Mouse (Mus musculus) spleen, adult 12 weeks (tissue): ENCODE measurements at regions not wholly inside any gene's neighbourhood (a gene's known extent, or its start where the extent isn't known, plus 50 kb on each side); places are given as distances from the start of the nearest gene placed in this dataset.

Experiments
- DNase-seq: peaks from one replicate; pipeline ENCODE4 v3.0.0; 2022; ENCODE audit warnings: low spot score

DNA sequence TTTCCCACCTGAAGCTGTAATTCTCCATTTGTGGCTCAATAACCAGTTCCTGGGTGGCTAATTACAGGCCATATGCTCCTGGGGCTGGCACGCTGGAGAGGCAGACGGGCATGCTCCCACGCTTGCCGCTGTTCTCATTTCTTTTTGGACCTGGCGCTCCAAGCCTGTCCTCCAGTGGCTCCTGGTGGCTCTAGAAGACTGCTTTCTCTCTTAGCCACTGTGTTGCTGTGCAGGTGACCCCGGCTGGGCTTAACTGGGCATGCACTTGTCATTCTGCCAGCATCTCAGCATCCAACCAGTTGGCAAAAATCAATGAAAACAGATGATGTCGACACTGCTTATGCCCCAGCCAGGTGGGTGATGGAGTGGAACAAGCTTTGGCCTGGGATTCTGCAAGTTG lies 1944.6 kb upstream of the Lrrc6 start:
- DNase-seq = no peak

DNA sequence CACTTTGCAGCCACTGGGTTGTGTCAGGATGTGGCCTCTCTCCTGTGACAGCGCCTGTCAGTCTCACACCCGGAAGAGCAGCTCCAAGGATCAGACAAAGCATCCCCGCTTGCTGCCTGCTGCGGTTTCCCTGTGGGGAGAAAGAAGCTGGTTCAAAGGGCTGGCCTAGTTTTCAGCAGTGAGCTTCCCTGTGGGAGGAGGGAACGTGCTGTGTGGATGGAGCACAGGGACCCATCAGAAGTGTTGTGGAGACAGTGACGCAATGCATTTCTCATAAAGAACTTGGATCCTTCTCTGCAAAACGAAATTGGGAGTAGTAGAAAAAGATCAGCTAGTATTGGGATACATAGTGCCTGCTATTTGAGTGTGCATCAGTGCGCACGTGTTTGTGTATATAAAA lies 1939.9 kb upstream of the Lrrc6 start:
- DNase-seq = no peak

DNA sequence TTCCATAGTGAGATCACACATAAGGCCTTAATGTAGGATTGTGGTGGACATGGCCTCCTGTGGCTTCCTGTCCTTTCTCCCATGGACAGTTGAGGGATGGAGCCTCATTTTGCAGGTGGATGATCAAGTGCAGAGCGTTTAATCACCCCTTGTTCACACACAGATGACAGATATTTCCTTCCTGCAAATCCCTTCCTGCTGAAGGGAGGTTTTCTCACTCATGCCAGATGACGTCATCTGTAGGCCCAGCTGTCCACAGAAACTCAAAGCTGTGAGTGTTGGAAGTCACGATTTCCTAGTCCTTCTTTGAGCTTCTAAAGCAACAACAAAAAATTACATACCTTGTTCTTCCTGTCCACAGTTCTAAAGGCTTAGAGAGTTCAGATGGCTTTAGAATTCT lies 1935.3 kb upstream of the Lrrc6 start:
- DNase-seq = no peak

DNA sequence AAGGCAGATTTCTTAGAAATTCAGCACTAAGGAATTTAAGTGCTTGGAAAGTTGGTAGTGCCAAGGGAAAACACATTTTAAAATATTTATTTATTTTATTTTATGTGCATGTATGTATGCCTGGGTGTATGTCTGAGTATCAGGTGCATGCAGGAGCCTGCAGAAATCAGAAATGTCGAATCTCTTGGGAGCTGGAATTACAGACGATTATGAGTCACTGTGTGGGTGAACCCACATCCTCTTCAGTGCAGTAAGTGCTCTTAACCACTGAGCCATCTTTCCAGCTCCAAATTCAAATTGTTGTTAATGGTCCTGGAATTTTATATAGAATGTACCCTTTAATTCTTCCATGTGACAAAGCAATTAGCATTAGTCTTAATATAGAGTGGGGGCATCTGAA lies 1930.5 kb upstream of the Lrrc6 start:
- no peak for DNase-seq

DNA sequence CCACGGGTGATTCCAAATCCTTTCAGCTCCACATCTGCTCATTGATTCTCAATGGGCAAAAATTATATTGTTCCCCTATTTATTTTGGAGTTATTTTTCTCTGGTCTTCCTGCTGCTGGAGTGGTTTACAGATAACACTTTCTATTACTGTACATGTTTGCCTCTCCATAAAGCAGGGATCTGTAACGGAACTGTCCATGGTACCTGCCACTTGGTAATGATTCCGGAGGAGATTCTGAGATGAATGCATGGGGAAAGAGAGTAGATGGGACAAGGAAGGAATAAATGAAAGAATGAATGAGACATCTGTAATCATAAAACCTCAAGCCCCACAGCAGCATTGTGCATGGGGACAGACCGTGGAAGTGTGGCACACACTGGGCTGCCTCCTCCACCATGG lies 1929.8 kb upstream of the Lrrc6 start:
- DNase-seq = no peak

DNA sequence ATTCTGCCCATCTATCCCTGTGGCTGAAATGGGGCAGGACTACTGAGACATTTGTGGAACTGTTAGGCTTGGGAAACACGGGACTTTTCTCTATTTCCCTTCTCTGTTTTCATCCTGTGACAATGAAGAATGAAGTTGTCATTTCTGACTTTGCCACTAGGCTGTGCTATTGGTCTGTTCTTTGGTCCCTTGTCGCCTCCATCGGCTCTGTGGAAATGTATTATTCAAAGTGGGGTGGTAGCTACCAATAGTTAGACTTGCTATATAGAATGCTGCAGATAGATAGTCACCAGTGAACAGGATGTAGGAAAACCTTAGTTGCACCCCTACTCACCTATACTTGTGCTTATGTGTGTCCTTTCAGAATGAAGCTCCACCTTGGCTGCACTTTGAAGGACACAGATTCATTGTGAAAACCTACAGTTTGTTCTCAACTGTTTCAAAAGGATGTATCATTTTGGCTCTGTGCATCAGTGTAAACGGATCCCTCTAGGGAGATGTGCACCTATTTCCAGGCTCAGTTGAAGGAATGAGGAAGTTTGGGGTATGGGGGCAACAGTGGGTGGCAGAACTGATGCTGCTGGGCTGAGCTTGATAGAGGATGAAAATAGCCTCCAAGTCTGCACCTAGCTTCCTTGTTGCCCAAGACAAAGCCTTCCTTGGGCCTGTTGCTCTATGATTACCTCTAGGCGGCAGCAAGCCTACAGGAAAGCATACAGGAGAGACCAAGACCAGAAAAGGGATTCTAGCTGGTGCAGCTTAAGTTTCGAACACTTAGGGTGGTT lies 1927.9 kb upstream of the Lrrc6 start:
- DNase-seq = no peak

DNA sequence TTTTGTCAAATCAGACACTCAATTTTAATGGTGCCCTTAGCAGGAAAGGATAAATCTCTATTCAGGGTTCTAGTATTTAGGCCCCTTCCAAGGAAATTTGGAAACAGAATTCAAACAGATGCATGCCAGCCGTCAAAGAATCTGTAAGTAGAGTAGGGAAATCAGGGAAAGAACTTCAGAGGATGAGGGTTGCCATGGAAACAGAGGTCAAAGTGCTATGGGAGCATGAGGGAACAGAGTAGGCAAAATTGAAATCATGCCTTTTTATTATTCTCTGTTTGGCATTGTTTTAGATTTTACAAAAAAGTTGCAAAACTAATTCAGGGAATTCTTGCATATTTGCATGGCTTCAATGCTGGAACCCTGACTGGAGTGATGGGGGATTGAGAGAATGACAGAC lies 1916.4 kb upstream of the Lrrc6 start:
- DNase-seq = no peak

DNA sequence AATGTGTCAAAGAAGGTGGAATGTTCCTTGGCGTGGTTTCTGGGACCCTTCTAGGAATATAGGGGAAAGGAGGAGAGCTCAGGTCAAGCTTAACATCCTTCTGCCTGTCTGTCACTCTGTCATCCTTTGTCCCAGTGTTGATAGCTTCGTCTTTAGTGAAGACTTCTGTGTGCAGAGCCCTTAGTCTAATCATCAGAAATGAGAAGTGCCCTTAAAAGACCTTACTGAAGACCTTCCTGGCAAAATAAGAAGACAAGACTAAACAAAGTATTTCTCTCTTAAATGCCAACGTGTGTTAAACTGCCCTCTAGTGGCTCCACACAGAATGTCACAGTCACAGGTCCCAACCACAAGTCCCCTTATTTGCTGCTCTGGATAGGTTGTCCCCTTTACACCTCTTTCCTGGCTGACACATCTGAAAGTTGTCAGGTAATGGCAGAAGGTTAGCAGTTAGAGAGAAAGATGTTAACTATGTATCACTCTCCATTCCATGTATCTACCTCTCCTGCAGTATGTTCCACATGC lies 1914.8 kb upstream of the Lrrc6 start:
- DNase-seq = no peak

DNA sequence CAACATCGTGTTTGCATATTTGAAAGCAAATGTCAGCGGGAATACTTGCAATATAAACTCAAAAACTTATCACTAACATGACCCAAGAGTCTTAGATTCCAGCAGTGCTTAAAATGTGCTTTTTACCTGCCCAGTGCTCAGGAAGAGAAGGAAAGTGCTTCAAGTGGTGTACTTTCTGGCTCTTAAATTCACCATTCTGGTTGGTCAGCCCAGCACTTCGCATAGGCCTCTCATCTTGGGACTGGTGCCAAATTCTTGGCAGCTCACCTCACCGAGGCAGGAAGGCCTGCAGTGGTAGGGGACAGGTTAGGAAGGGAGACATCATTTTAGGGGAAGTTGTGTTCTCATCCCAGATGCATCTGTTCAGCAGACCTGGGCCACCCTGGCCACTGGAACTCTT lies 1913.3 kb upstream of the Lrrc6 start:
- no peak for DNase-seq

DNA sequence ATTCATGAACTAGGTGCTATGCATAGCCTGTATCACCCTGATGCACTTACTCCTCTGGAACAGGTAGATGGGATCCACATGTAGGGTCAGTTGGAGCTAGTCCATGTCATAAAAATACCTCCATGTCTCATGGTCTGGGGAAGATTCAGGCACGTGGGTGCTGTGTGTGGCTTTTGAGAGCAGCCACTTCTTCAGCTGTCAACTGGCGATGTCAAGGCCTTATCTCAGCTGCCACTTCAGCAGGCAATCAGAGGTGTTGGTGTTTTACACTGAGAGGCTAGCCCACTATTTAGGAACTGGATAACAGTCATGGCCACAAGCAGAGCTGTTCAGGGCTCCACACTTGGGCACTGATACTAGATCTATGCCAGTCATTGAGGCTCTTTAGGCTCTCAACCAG lies 1912.0 kb upstream of the Lrrc6 start:
- no peak for DNase-seq

DNA sequence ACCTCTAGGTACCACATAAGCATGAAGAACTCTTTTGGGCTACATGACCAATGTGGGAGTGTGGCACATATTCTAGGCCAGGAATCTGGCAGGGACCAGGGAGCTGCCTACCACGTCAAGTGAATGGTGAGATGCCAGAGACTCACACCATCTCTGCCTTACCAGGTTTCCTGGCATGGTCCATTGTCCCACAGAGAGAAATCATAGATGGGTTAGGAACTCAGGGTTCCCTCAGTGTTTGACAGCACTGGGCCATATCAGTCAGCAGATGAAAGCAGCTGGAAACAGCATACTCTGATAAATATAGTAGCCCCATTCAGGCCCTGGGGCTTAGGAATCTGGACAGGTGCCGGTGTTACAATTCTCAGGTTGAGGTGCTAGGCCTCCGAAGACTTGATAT lies 1911.4 kb upstream of the Lrrc6 start:
- no peak for DNase-seq

DNA sequence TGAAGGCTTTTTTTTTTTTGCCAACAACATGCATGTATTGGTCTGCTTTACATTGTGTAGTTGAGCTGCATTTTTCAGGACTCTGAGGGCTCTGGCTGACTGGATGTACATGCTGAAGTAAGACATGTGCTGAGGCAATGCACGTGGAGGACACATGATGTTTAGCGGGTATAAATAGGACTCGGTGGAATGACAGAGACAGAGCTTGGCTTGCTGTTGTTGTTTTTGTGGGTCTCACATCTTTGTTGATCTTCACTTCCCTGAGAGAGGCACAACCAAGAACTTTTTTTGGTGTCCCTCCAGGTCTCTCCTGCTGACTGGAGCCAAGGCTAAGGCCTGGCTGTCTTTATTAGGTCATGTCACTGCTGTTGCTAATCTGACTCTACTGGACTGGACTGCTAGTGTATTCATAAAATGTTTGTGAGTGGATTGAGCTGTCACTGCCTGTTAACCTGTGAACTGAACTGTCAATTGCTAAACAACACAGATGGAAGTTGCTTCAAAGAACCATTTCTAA lies 1902.9 kb upstream of the Lrrc6 start:
- no peak for DNase-seq

DNA sequence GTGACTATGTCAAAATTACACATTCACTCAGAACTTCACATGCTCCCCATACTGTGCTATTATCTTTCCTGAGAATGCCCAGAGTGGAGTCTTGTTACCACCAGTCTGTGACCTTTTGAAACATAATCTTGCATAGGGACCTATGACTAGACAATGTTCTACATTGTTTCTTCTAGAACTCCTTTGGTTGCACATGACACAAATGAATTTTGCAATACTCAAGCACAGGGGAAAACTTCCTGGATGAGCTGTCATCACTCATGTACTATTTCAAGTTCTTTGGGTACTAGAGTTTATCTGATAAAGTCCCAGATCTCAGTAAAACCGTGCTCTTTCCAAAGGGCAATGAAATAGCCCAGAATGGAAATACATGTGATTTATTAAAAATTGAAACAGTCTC lies 1901.0 kb upstream of the Lrrc6 start:
- DNase-seq = no peak

DNA sequence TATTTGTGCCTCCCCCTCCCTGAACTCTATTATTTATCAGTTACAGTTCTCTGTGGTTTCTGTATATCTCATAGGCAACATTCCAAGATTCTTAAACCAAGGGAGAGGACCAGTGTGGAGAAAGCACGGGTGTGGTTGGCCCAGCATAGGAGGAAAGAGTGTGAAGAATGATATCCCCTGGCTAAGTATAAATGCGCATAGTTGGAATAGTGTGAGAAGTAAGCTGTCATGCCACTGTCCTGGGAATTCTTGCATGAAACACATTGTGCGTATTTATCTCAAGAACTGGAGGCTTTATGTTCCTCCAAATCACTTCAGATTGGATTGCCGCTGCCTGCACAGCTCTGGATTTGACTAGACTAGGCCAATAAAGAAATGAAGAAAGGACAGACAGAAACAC lies 1900.3 kb upstream of the Lrrc6 start:
- DNase-seq = no peak

DNA sequence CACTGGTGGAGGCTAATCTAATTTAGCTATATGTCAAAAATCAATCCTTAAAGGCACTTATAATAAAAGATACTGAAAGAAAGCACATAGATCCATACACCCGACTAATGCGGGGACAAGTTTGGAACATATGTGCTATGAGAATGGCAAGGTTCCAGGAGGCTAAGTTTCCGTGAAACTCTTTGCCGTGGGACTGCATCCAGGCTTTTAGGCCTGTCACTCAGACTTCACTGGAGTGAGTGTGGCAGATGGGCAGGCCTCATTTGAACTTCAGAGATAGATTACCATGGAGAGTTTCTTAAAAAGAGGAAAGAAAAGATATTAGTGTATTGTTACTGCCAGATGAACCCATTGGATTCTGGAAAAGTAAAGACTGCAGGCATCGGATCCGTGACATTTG lies 1895.9 kb upstream of the Lrrc6 start:
- DNase-seq = no peak

DNA sequence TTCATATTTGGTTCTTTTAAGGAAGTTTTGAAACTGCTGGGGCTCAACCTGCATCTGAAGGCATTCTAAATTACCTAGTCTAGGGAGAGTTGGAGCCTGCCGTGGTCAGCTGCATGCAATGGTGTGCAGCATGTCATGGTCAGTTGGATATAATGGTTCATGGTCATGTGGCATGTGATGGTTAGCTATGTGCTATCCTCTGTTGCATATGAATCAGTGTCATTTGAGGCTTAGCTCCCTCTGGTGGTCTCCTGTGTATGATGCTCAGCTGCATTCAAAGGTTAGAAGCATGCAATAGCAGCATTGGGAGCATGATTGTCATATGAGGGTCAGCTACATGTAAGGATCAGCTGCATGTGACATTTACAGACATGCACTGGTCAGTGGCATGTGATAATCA lies 1894.0 kb upstream of the Lrrc6 start:
- DNase-seq = no peak

DNA sequence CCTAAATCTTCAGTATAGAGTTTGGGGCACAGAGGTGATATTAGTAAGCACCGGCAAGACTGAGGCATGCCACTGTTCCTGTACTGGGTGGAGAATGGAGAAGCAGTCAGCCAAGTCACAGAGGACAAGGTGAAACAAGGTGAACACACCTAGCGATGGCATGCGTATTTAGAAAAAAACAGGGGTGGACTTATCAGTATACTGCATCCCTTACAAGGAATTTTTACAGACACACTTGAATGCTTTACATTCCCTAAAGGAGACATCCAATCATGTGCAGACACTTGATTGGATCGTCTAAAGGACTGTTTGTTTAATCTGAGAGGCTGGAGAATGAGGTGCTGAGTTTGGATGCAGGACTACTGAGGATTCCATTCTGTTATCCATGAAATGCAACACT lies 1893.4 kb upstream of the Lrrc6 start:
- DNase-seq = no peak

DNA sequence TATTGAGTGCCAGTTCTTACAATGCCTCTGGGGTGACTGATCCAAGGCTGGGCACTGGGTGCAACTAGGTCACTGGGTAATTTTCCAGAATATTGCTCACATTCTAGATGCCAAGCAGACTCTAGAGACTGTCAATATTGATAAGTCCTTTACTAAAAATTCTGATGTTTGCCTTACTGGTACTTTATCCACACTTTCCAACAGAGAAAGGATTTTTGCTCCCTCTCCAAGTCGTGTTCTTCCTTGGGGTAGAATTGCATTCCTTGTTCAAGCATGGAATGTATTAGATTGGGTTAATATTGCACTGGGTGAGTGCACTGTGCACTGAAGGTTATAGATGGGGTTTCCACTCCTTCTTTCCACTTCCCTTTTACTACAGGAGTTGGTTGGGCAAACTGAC lies 1891.0 kb upstream of the Lrrc6 start:
- DNase-seq = no peak

DNA sequence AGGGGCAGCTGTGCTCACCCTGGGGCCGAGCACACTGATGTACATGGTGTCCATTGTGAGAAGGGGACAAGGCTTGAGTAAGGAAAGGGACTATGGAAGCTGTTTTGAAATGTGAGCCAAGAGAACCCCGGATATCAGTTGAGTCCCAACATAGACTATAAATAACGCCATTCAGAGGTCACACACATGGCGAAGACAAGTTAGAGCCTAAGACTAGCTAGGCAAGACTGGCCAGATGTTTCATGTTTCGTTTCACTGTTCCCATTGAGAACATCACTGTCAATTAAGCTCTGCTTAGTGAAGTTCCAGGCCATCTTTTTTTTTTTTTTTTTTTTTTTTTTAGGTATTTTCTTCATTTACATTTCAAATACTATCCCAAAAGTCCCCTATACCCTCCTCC lies 1889.1 kb upstream of the Lrrc6 start:
- DNase-seq = no peak

DNA sequence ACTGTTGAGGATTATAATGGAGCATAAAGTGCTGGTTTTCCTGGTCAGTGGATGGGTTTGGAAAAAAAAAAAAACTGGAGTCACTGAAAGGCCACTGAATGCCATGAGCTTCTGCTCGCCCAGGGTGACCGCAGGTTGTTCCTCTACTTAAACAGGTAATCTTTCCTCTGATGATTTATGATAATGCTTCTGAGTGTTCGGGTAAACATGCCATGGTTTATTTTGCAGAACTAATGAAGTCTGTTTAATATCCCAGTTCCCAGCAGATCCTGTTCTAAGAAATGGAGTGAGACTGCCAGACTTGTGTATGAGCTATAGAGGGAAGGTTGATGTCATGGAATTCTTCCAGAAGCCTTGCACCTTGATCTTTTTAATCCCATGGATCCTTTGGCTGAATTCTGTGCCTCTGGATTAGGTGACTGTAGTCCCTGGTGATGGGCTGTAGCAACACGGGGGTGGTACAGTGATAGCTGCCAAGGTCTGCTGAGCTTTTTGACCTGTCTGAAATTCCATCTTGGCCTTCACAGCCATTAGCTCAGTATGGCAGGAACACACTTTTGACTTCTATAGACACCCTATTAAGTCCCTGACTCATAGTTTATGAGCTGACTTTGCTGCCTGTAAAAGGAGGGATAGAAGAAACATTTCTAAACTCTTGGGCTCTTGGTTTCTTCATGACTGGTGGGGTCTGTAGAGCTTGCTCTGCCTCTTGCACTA lies 1886.8 kb upstream of the Lrrc6 start:
- no peak for DNase-seq

DNA sequence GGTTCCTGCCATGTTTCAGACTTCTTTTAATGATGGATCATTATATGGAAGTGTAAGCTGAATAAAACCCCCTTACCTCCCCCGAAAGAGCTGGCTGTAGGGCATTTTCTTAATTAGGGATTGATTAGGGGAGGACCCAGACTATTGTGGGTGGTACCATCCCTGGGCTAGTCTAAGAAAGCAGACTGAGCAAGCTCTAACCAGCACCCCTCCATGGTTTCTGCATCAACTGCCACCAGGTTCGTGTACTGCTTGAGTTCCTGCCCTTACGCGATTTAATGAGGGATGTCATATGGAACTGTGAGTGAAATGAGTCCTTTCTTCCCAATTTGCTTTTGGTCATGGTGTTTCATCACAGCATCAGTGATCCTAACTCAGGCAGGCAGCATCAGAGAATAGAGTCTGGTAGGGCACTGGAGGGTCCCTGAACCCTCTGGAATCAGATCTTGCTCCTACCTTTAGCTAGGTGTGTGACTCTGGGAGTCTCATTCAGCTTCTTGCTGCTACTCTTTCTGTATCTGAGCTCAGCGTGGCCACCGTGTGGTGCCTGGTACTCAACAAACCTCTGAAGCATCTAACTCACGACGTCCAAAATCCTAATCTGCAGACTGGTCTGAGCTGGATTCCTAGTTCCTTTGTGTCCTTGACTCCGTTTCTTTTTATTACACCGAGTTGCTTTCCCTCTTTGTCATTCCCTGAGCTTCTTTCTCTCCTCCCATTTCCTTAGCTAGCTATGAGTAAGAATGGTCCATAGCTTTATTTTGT lies 1884.0 kb upstream of the Lrrc6 start:
- no peak for DNase-seq

DNA sequence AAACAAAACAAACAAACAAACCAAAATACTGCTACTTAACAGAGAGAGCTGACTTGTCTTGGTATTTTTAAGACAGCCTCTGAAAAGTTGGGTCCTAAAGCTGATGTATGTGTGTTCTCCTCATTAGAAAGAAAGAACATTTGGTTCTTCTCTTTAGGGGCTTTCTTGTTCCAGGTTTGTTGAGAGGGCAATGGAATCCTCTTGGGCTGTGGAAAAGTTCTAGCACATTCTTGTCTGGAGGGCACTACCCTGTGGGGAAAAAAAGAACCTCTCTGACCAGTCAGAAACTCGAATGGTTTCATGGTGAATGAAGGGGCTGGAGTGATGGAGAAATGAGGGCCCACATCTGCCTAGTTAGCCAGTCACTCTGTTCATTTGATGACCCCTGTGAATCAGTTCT lies 1874.5 kb upstream of the Lrrc6 start:
- no peak for DNase-seq

DNA sequence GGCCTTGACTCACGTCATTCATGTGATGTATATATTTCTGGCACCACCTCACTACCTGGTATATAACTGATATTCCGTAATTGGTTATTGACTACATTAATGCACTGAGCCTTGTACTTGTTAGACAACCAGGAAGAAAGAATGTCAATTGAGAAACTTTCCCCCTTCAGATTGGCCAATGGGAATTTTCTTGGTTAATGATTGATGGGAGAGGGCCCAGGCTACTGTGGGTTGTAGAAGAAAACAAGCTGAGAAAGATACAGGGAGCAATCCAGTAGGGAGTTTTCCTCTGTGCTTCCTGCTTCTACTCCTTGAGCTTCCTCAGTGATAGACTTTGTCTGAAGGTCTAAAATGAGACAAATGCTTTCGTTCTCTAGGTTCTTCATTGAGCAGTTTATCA lies 1866.1 kb upstream of the Lrrc6 start:
- DNase-seq = no peak
